ENCODE assay signal across 15 mouse cellular contexts in genomic region chr14:20019486-20019885, GRCm38 (mm10).
"Had no signal": no experiment of that assay in that cellular context is flagged by ENCODE, and none has a peak within 500 bp of the region (broad histone marks: within the 10 kb centered on the region; RNA-seq: fewer than 3 reads in every experiment).

No protein-coding gene starts in this region.

- H3K4me2 ChIP-seq: neural tube, embryonic 15.5 days; stomach, embryonic 15.5 days had no signal

- H3K27me3 ChIP-seq: neural tube, embryonic 15.5 days; stomach, embryonic 15.5 days had no signal

- DNase-seq: retina, postnatal 1 day; right cerebral cortex, adult 18-20 months; right cerebral cortex, postnatal 14 days; right cerebral cortex, postnatal 25 days; right cerebral cortex, postnatal 4 days; spleen, adult 18-20 months; thymus, adult 18-20 months; thymus, adult 2 months; thymus, postnatal 14 days; thymus, postnatal 25 days; thymus, postnatal 36 days; thymus, postnatal 4 days had no signal

- H3K4me3 ChIP-seq: neural tube, embryonic 15.5 days; stomach, embryonic 15.5 days had no signal

- H3K36me3 ChIP-seq: neural tube, embryonic 15.5 days; stomach, embryonic 15.5 days had no signal

- H3K4me1 ChIP-seq: neural tube, embryonic 15.5 days; stomach, embryonic 15.5 days had no signal

- H3K9ac ChIP-seq: neural tube, embryonic 15.5 days; stomach, embryonic 15.5 days had no signal

- H3K27ac ChIP-seq: neural tube, embryonic 15.5 days; stomach, embryonic 15.5 days; stomach, postnatal 0 days had no signal

- H3K9me3 ChIP-seq: neural tube, embryonic 15.5 days; stomach, embryonic 15.5 days had no signal
